Mouse (Mus musculus) megakaryocyte, embryonic 14.5 days (primary cell): ENCODE measurements at regions not wholly inside any gene's neighbourhood (a gene's known extent, or its start where the extent isn't known, plus 50 kb on each side); places are given as distances from the start of the nearest gene placed in this dataset.

Experiments
- H3K27me3 ChIP-seq: replicated peaks from 2 replicates; pipeline ENCODE3; 2012; ENCODE audit warnings: inconsistent platforms
- H3K36me3 ChIP-seq: replicated peaks from 2 replicates; pipeline ENCODE3; 2012; ENCODE audit warnings: low read length, inconsistent platforms, mixed read lengths
- H3K4me1 ChIP-seq: 2 replicates; pipeline ENCODE4 v1.6.1; 2012; ENCODE audit warnings: inconsistent platforms
- H3K4me3 ChIP-seq: replicated peaks from 2 replicates; pipeline ENCODE3; 2012; ENCODE audit warnings: moderate library complexity, mild to moderate bottlenecking, inconsistent platforms
- H3K9me3 ChIP-seq: 2 replicates; pipeline ENCODE4 v1.6.1; 2012; ENCODE audit warnings: inconsistent platforms
- FLI1 ChIP-seq: IDR thresholded peaks from 2 replicates; pipeline ENCODE4 v1.6.1; 2012; ENCODE audit warnings: low read length, inconsistent platforms, mixed read lengths
- GATA1 ChIP-seq: IDR thresholded peaks from 3 replicates; pipeline ENCODE4 v1.6.1; 2012; ENCODE audit warnings: mixed read lengths, low read length, inconsistent platforms, borderline replicate concordance

- no peaks in the 10 kb centered on the region for H3K36me3 ChIP-seq
- no peak for TF ChIP-seq GATA1
- no peak for TF ChIP-seq FLI1
- peaks cover 6% of the 10 kb centered on the region; the same call in 1 of the 2 replicates for H3K9me3 ChIP-seq
- H3K4me3 ChIP-seq, result no peak overlapping the region
- H3K4me1 ChIP-seq, result no peaks in the 10 kb centered on the region
- no peaks in the 10 kb centered on the region for H3K27me3 ChIP-seq
Measured at GRCm38 (mm10) chr11:7568484-7568883, 354.8 kb upstream of the Igfbp3 start.

- Histone ChIP-seq H3K4me1 (no peaks in the 10 kb centered on the region), H3K4me3 (no peak overlapping the region), H3K36me3 (no peaks in the 10 kb centered on the region), H3K9me3 (no peaks in the 10 kb centered on the region), H3K27me3 (no peaks in the 10 kb centered on the region)
- TF ChIP-seq FLI1 (no peak), GATA1 (no peak)
Measured at GRCm38 (mm10) chr11:7562029-7562428, 348.3 kb upstream of the Igfbp3 start.

GRCm38 (mm10) chr11:7561437-7561836, 347.7 kb upstream of the Igfbp3 start:
- H3K4me3 ChIP-seq, result no peak overlapping the region
- no peaks in the 10 kb centered on the region for H3K27me3 ChIP-seq
- no peaks in the 10 kb centered on the region for H3K36me3 ChIP-seq
- no peaks in the 10 kb centered on the region for H3K9me3 ChIP-seq
- TF ChIP-seq FLI1 (no peak), GATA1 (no peak)
- no peaks in the 10 kb centered on the region for H3K4me1 ChIP-seq

GRCm38 (mm10) chr11:7555613-7556274, 342.0 kb upstream of the Igfbp3 start:
- Histone ChIP-seq H3K4me3 (no peak overlapping the region), H3K4me1 (no peaks in the 10 kb centered on the region), H3K9me3 (peaks cover 5% of the 10 kb centered on the region; the same call in 1 of the 2 replicates), H3K27me3 (no peaks in the 10 kb centered on the region), H3K36me3 (no peaks in the 10 kb centered on the region)
- TF ChIP-seq GATA1, result no peak
- TF ChIP-seq FLI1, result no peak

- no peaks in the 10 kb centered on the region for H3K36me3 ChIP-seq
- peaks cover 5% of the 10 kb centered on the region; the same call in 1 of the 2 replicates for H3K9me3 ChIP-seq
- no peaks in the 10 kb centered on the region for H3K27me3 ChIP-seq
- H3K4me3 ChIP-seq, result no peak overlapping the region
- TF ChIP-seq GATA1 (no peak), FLI1 (no peak)
- H3K4me1 ChIP-seq, result no peaks in the 10 kb centered on the region
Measured at GRCm38 (mm10) chr11:7552154-7552553, 338.4 kb upstream of the Igfbp3 start.

GRCm38 (mm10) chr11:7547796-7548195, 334.1 kb upstream of the Igfbp3 start:
- Histone ChIP-seq H3K36me3 (no peaks in the 10 kb centered on the region), H3K4me1 (no peaks in the 10 kb centered on the region), H3K27me3 (no peaks in the 10 kb centered on the region), H3K4me3 (no peak overlapping the region), H3K9me3 (0 out of 2 replicates have a peak, but pooled peaks cover 2% of the 10 kb centered on the region)
- TF ChIP-seq FLI1 (no peak), GATA1 (no peak)

- Histone ChIP-seq H3K27me3 (no peaks in the 10 kb centered on the region), H3K36me3 (no peaks in the 10 kb centered on the region), H3K4me3 (no peak overlapping the region), H3K9me3 (0 out of 2 replicates have a peak, but pooled peaks cover 3% of the 10 kb centered on the region), H3K4me1 (no peaks in the 10 kb centered on the region)
- TF ChIP-seq GATA1, result no peak
- TF ChIP-seq FLI1, result no peak
Measured at GRCm38 (mm10) chr11:7545621-7546020, 331.9 kb upstream of the Igfbp3 start.

GRCm38 (mm10) chr11:7534590-7534989, 320.9 kb upstream of the Igfbp3 start:
- Histone ChIP-seq H3K27me3 (no peaks in the 10 kb centered on the region), H3K36me3 (no peaks in the 10 kb centered on the region), H3K9me3 (peaks cover 29% of the 10 kb centered on the region), H3K4me1 (no peaks in the 10 kb centered on the region), H3K4me3 (no peak overlapping the region)
- no peak for TF ChIP-seq GATA1
- no peak for TF ChIP-seq FLI1

- Histone ChIP-seq H3K4me3 (no peak overlapping the region), H3K4me1 (no peaks in the 10 kb centered on the region), H3K27me3 (no peaks in the 10 kb centered on the region), H3K36me3 (no peaks in the 10 kb centered on the region), H3K9me3 (peaks cover 29% of the 10 kb centered on the region)
- no peak for TF ChIP-seq FLI1
Measured at GRCm38 (mm10) chr11:7533327-7533726, 319.6 kb upstream of the Igfbp3 start.

GRCm38 (mm10) chr11:7531847-7532246, 318.1 kb upstream of the Igfbp3 start:
- TF ChIP-seq FLI1 (no peak), GATA1 (no peak)
- Histone ChIP-seq H3K9me3 (peaks cover 20% of the 10 kb centered on the region), H3K36me3 (no peaks in the 10 kb centered on the region), H3K4me3 (no peak overlapping the region), H3K4me1 (no peaks in the 10 kb centered on the region), H3K27me3 (no peaks in the 10 kb centered on the region)

GRCm38 (mm10) chr11:7530482-7531148, 316.9 kb upstream of the Igfbp3 start:
- H3K9me3 ChIP-seq, result peaks cover 19% of the 10 kb centered on the region; the same call in 1 of the 2 replicates
- H3K36me3 ChIP-seq, result no peaks in the 10 kb centered on the region
- TF ChIP-seq GATA1 (no peak), FLI1 (no peak)
- no peaks in the 10 kb centered on the region for H3K4me1 ChIP-seq
- H3K4me3 ChIP-seq, result no peak overlapping the region
- H3K27me3 ChIP-seq, result no peaks in the 10 kb centered on the region
